Mouse (Mus musculus): ENCODE results near the gene St8sia1. TPM values are rescaled to one million over a fixed set of nuclear protein-coding genes. Genes with fewer than 3 reads are reported as not detected.

The St8sia1 gene
- polyA plus RNA-seq, 1 experiment = not detected

GRCm38 (mm10) chr6:142798837-142799236 lies 165.4 kb downstream of the St8sia1 start:
- H3K4me1 ChIP-seq (ENCODE audit: control insufficient read depth, insufficient read depth, insufficient read length, low read length) = no peaks in the 10 kb centered on the region
- H3K4me3 ChIP-seq (ENCODE audit: insufficient read depth, low read depth, low read length) = no peak overlapping the region
- no peak overlapping the region for H3K27ac ChIP-seq (replicated peaks; ENCODE audit: low read depth, low read length)

GRCm38 (mm10) chr6:142797996-142798395 lies 166.3 kb downstream of the St8sia1 start:
- no peaks in the 10 kb centered on the region for H3K4me1 ChIP-seq (ENCODE audit: control insufficient read depth, insufficient read depth, insufficient read length, low read length)
- no peak overlapping the region for H3K4me3 ChIP-seq (ENCODE audit: insufficient read depth, low read depth, low read length)
- H3K27ac ChIP-seq (replicated peaks; ENCODE audit: low read depth, low read length) = no peak overlapping the region

GRCm38 (mm10) chr6:142795655-142796441 lies 168.4 kb downstream of the St8sia1 start:
- H3K27ac ChIP-seq (replicated peaks; ENCODE audit: low read depth, low read length) = no peak overlapping the region
- H3K4me1 ChIP-seq (ENCODE audit: control insufficient read depth, insufficient read depth, insufficient read length, low read length) = no peaks in the 10 kb centered on the region
- H3K4me3 ChIP-seq (ENCODE audit: insufficient read depth, low read depth, low read length) = no peak overlapping the region

GRCm38 (mm10) chr6:142795087-142795486 lies 169.2 kb downstream of the St8sia1 start:
- Histone ChIP-seq H3K4me1 (ENCODE audit: control insufficient read depth, insufficient read depth, insufficient read length, low read length) (no peaks in the 10 kb centered on the region), H3K27ac (replicated peaks; ENCODE audit: low read depth, low read length) (no peak overlapping the region), H3K4me3 (ENCODE audit: insufficient read depth, low read depth, low read length) (no peak overlapping the region)

- no peak overlapping the region for H3K27ac ChIP-seq (replicated peaks; ENCODE audit: low read depth, low read length)
- no peak overlapping the region for H3K4me3 ChIP-seq (ENCODE audit: insufficient read depth, low read depth, low read length)
- no peaks in the 10 kb centered on the region for H3K4me1 ChIP-seq (ENCODE audit: control insufficient read depth, insufficient read depth, insufficient read length, low read length)
These were observed 170.8 kb downstream of the St8sia1 start for GRCm38 (mm10) chr6:142793468-142793867.

GRCm38 (mm10) chr6:142792241-142792968 lies 171.8 kb downstream of the St8sia1 start:
- Histone ChIP-seq H3K4me1 (ENCODE audit: control insufficient read depth, insufficient read depth, insufficient read length, low read length) (no peaks in the 10 kb centered on the region), H3K27ac (replicated peaks; ENCODE audit: low read depth, low read length) (no peak overlapping the region), H3K4me3 (ENCODE audit: insufficient read depth, low read depth, low read length) (no peak overlapping the region)

GRCm38 (mm10) chr6:142789736-142790135 lies 174.5 kb downstream of the St8sia1 start:
- no peaks in the 10 kb centered on the region for H3K4me1 ChIP-seq (ENCODE audit: control insufficient read depth, insufficient read depth, insufficient read length, low read length)
- H3K4me3 ChIP-seq (ENCODE audit: insufficient read depth, low read depth, low read length) = no peak overlapping the region
- no peak overlapping the region for H3K27ac ChIP-seq (replicated peaks; ENCODE audit: low read depth, low read length)

GRCm38 (mm10) chr6:142788042-142788987 lies 175.9 kb downstream of the St8sia1 start:
- H3K27ac ChIP-seq (replicated peaks; ENCODE audit: low read depth, low read length) = no peak overlapping the region
- H3K4me1 ChIP-seq (ENCODE audit: control insufficient read depth, insufficient read depth, insufficient read length, low read length) = no peaks in the 10 kb centered on the region
- no peak overlapping the region for H3K4me3 ChIP-seq (ENCODE audit: insufficient read depth, low read depth, low read length)

- H3K4me3 ChIP-seq (ENCODE audit: insufficient read depth, low read depth, low read length) = no peak overlapping the region
- no peaks in the 10 kb centered on the region for H3K4me1 ChIP-seq (ENCODE audit: control insufficient read depth, insufficient read depth, insufficient read length, low read length)
- H3K27ac ChIP-seq (replicated peaks; ENCODE audit: low read depth, low read length) = no peak overlapping the region
These were observed 178.1 kb downstream of the St8sia1 start for GRCm38 (mm10) chr6:142786106-142786505.

GRCm38 (mm10) chr6:142785343-142785742 lies 178.9 kb downstream of the St8sia1 start:
- no peak overlapping the region for H3K27ac ChIP-seq (replicated peaks; ENCODE audit: low read depth, low read length)
- H3K4me1 ChIP-seq (ENCODE audit: control insufficient read depth, insufficient read depth, insufficient read length, low read length) = no peaks in the 10 kb centered on the region
- H3K4me3 ChIP-seq (ENCODE audit: insufficient read depth, low read depth, low read length) = no peak overlapping the region

GRCm38 (mm10) chr6:142781286-142781685 lies 183.0 kb downstream of the St8sia1 start:
- no peak overlapping the region for H3K27ac ChIP-seq (replicated peaks; ENCODE audit: low read depth, low read length)
- no peak overlapping the region for H3K4me3 ChIP-seq (ENCODE audit: insufficient read depth, low read depth, low read length)
- H3K4me1 ChIP-seq (ENCODE audit: control insufficient read depth, insufficient read depth, insufficient read length, low read length) = peaks cover under 1% of the 10 kb centered on the region

- H3K27ac ChIP-seq (replicated peaks; ENCODE audit: low read depth, low read length) = no peak overlapping the region
- H3K4me1 ChIP-seq (ENCODE audit: control insufficient read depth, insufficient read depth, insufficient read length, low read length) = peaks cover 7% of the 10 kb centered on the region
- no peak overlapping the region for H3K4me3 ChIP-seq (ENCODE audit: insufficient read depth, low read depth, low read length)
These were observed 183.6 kb downstream of the St8sia1 start for GRCm38 (mm10) chr6:142780574-142781033.

GRCm38 (mm10) chr6:142779812-142780573 lies 184.3 kb downstream of the St8sia1 start:
- Histone ChIP-seq H3K4me1 (ENCODE audit: control insufficient read depth, insufficient read depth, insufficient read length, low read length) (peaks cover 7% of the 10 kb centered on the region), H3K4me3 (ENCODE audit: insufficient read depth, low read depth, low read length) (no peak overlapping the region), H3K27ac (replicated peaks; ENCODE audit: low read depth, low read length) (no peak overlapping the region)

GRCm38 (mm10) chr6:142779045-142779811 lies 185.0 kb downstream of the St8sia1 start:
- H3K4me3 ChIP-seq (ENCODE audit: insufficient read depth, low read depth, low read length) = no peak overlapping the region
- H3K4me1 ChIP-seq (ENCODE audit: control insufficient read depth, insufficient read depth, insufficient read length, low read length) = peaks cover 7% of the 10 kb centered on the region
- H3K27ac ChIP-seq (replicated peaks; ENCODE audit: low read depth, low read length) = no peak overlapping the region

Measured in brown adipose tissue, adult 24 weeks (tissue).